Mouse (Mus musculus) embryonic fibroblast, embryonic 13.5 days (primary cell): Measurements from ENCODE around the gene Phgdh.

Source experiments
- CTCF ChIP-seq: IDR thresholded peaks from 2 replicates; pipeline ENCODE4 v1.5.1; 2011; ENCODE audit warnings: mild to moderate bottlenecking, control low read depth, low read length, moderate library complexity, borderline replicate concordance; ENCODE audit not compliant: insufficient read depth
- POLR2A ChIP-seq: IDR thresholded peaks from 2 replicates; pipeline ENCODE4 v1.6.1; 2011; ENCODE audit warnings: low read depth, mild to moderate bottlenecking, control low read depth, low read length, moderate library complexity

DNA sequence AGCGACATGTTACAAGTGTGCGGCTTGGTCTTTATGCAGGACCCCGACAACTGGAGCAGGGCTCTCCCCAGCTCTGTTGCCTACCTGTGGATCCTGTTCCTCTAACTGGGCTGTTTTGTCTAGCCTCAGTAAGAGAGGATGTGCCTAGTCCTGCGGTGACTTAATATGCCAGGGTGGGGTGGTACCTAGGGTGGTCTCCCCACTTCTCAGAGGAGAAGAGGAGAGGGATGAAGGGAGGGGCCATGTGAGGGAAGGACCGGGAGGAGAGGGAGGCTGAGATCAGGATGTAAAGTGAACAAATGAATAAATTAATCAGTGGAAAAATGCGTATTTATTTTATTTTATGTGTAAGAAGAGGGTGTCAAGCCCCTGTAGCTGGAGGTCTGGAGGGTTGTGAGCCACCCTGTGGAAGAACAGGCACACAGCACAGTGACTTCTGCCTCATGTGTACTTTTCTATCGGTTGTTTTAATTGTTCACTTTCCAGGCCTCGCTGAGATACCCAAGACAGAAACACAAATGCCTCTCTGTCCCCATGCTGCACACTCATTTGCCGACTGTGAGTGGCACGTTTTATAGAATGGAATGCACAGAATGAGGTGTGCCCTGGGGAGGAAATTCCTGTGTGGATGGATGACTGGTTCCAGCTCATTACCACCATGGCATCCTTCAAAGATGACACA lies 15.7 kb upstream of the Phgdh start:
- peak; percentile 35; the same call in 1 of the 2 replicates for TF ChIP-seq CTCF
- no peak for TF ChIP-seq POLR2A
